Mouse (Mus musculus) frontal cortex, postnatal 10 days (tissue): ENCODE data around the gene Vti1a.

ENCODE experiments used
- DNase-seq, 2 experiments: peaks; one replicate each; pipeline ENCODE4 v3.0.0; 2022; ENCODE audit warnings: low spot score in 2 of 2, mixed read lengths in 1 of 2

Gene Vti1a

DNA sequence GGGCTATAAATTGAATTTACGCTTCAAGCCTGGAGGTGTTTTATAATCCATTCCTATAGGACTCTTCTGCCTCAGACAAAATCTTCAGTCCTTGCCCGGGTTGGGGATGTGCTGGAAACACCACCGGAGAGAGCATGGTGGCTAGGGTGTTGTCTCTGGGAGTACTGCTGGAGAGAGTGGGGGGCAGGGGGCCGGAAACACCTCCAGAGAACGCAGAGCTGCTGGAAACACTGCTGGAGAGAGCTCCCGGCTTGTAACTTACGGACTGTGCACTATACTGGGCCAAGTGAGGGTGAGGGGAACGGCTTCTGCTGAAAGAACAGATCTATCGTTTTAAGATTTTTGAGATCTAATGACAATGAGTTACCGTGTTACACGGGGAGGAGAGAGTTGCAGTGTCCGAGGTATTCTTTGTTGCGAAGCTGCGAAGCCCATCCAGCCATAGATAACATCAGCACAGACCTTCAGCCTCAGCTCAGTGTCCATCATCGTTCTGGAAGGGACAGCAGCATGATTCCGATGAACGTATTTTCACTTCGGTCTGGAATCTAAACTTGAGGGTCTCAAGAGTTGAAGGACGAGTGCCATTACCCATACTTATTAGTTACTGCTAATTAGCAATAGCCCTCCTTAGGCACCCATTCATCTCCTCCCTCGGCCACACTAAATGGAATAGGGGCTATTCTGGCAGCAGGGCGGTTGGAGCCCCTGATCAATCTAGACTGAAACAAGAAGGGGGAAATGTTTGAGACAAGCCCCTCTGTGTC lies 140.4 kb downstream of the Vti1a start:
- DNase-seq, result no peak

DNA sequence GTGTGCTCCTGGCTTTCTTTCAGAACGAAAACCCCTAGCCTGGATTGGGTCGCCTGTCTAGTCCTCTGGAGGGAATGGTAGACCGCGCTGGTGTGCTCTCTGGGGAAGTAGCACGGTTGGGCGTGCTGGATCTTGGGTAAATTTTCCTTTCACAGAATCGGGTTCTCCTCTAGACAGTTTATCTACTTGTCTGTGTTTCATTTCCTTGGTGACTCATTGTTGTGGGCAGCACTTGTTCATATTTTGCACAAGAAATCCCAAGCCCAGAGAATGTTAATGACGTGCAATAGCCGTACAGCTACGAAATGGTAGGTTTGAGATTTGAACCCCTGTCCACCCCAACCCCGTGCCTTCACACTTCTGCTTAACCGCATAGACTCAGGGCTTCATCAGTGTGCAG lies 145.9 kb downstream of the Vti1a start:
- no peak for DNase-seq

GRCm38 (mm10) chr19:55463670-55464069 lies 147.6 kb downstream of the Vti1a start:
- DNase-seq, result no peak

- DNase-seq, result no peak
Observed at GRCm38 (mm10) chr19:55469301-55470051, 153.4 kb downstream of the Vti1a start.

- no peak for DNase-seq
Observed at GRCm38 (mm10) chr19:55472582-55472981, 156.5 kb downstream of the Vti1a start.

GRCm38 (mm10) chr19:55474225-55474624 lies 158.1 kb downstream of the Vti1a start:
- DNase-seq, result no peak

GRCm38 (mm10) chr19:55480526-55480925 lies 164.4 kb downstream of the Vti1a start:
- no peak for DNase-seq

DNA sequence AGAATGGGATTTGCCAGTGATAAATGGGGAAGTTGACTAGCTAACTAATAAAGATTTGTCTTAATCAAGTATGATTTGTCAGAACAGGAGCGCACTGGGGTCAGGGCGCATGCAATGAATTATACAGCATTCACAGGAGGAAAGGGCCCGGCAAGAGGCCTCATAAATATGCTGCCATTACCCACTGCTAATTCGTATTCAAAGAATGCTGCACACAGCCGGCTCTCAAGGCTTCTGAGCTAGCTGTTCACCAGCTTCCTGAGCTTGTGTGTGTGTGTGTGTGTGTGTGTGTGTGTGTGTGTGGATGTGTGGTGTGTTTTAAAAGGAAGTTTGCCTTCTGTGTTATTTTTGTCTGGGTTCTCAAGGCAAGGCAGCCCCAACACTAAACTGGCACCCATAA lies 165.2 kb downstream of the Vti1a start:
- no peak for DNase-seq

- no peak for DNase-seq
Observed at GRCm38 (mm10) chr19:55483526-55483925, 167.4 kb downstream of the Vti1a start.

GRCm38 (mm10) chr19:55484559-55484958 lies 168.5 kb downstream of the Vti1a start:
- no peak for DNase-seq

GRCm38 (mm10) chr19:55486473-55486872 lies 170.4 kb downstream of the Vti1a start:
- DNase-seq, result no peak

- no peak for DNase-seq
Observed at GRCm38 (mm10) chr19:55491126-55492076, 175.3 kb downstream of the Vti1a start.

DNA sequence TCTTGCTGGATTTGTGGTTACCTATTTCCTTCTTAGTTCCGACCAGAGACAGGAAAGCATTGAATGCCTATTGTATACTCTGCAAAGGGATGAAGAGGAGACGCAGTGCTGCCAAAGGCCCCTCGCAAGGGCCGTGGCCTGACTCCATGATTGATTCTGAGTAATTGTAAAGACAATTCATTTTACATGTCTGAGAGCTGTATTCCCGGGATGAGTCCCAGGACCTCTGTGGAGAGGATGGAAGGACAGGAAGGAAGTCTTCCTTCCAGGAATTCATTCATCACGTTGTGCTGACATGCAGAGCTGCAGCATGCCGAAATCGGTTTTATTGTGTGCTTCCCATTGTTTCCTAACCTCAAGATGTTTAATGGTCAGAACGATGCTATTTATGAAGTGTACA lies 180.2 kb downstream of the Vti1a start:
- DNase-seq, result no peak

- DNase-seq, result no peak
Observed at GRCm38 (mm10) chr19:55499179-55499863, 183.2 kb downstream of the Vti1a start.

GRCm38 (mm10) chr19:55501985-55502384 lies 185.9 kb downstream of the Vti1a start:
- no peak for DNase-seq

GRCm38 (mm10) chr19:55503771-55504170 lies 187.7 kb downstream of the Vti1a start:
- no peak for DNase-seq

- DNase-seq, result no peak
Observed at GRCm38 (mm10) chr19:55507748-55508147, 191.7 kb downstream of the Vti1a start.

- no peak for DNase-seq
Observed at GRCm38 (mm10) chr19:55508239-55508638, 192.1 kb downstream of the Vti1a start.

DNA sequence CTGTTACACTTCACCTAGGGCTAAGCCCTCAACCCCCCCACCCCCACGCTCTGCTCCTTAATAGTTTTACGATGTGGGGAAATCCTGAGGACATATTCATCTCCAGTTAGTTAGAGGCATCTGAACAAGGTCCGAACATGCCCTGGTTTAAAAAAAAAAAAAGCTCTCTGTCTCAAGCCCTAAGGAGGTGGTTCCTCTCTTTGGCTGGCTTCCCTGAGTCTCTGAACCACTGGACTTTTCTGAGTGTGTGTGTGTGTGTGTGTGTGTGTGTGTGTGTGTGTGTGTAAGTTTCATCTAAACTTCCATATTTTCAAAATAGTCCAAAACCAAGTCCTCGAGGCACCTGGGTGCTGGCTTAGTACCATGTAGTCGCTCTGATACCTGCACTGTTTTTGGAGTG lies 192.9 kb downstream of the Vti1a start:
- no peak for DNase-seq

- no peak for DNase-seq
Observed at GRCm38 (mm10) chr19:55509618-55510017, 193.5 kb downstream of the Vti1a start.

DNA sequence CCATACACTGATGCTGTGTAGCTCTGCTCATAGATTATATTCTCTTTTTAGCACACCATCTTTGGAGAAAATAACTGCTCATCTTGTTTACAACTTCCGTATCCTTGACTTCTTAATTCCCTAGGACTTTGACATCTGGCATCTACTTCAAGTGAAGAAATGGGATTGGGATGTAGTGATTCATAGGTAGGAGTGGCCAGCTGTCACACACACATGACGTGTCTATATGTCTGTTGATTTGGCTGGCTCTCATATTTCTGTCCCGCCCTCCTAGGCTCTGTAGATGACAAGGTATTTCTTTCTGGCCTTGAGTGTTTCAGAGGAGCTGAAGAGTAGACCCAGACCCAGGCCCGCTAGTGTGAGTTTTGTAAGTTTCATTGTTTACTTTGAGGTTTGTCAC lies 197.8 kb downstream of the Vti1a start:
- DNase-seq, result no peak
